ENCODE assay signal across 30 mouse cellular contexts in genomic region chr2:131139287-131139686, GRCm38 (mm10). TPM values are rescaled to one million over a fixed set of nuclear protein-coding genes. Genes with fewer than 3 reads are reported as not detected.
DNase-seq lines count a peak whose midpoint lies in the region; ATAC-seq and TF ChIP-seq lines count a peak whose summit lies in the region.
"Had no signal": no experiment of that assay in that cellular context is flagged by ENCODE, and none has a peak within 500 bp of the region (broad histone marks: within the 10 kb centered on the region; RNA-seq: fewer than 3 reads in every experiment).

No protein-coding gene starts in this region.

- no peak for TF ChIP-seq EP300 in heart, postnatal 0 days (IDR thresholded peaks at IDR 0.05; ENCODE audit: low read depth)

- H3K36me3 ChIP-seq in kidney, embryonic 15.5 days = peaks cover 77% of the 10 kb centered on the region
- H3K36me3 ChIP-seq in midbrain, embryonic 11.5 days (ENCODE audit: control insufficient read depth, insufficient read depth, low read length) = peaks cover 1% of the 10 kb centered on the region; the same call in 1 of the 2 replicates
- H3K36me3 ChIP-seq in midbrain, embryonic 16.5 days (ENCODE audit: control insufficient read depth, insufficient read depth, low read length) = peaks cover 7% of the 10 kb centered on the region; the same call in 1 of the 2 replicates
- peaks cover 20% of the 10 kb centered on the region for H3K36me3 ChIP-seq in heart, postnatal 0 days (replicated peaks; ENCODE audit: control insufficient read depth, insufficient read depth, low read length)

- H3K4me2 ChIP-seq in kidney, embryonic 15.5 days = no peak overlapping the region
- H3K4me2 ChIP-seq in midbrain, embryonic 11.5 days = no peak overlapping the region
- H3K4me2 ChIP-seq in midbrain, embryonic 16.5 days (ENCODE audit: low read length) = no peak overlapping the region
- no peak overlapping the region for H3K4me2 ChIP-seq in heart, postnatal 0 days (ENCODE audit: low read depth, low read length)
- H3K4me2 ChIP-seq: forebrain, embryonic 15.5 days; limb, embryonic 12.5 days had no signal

- H3K4me3 ChIP-seq in kidney, embryonic 15.5 days (replicated peaks) = no peak overlapping the region
- no peak overlapping the region for H3K4me3 ChIP-seq in midbrain, embryonic 11.5 days (ENCODE audit: low read depth, low read length)
- H3K4me3 ChIP-seq in midbrain, embryonic 16.5 days (ENCODE audit: low read depth, low read length) = no peak overlapping the region
- H3K4me3 ChIP-seq in heart, postnatal 0 days (ENCODE audit: low read depth, low read length) = no peak overlapping the region
- H3K4me3 ChIP-seq: forebrain, embryonic 15.5 days; limb, embryonic 12.5 days; midbrain, embryonic 10.5 days had no signal

- H3K27ac ChIP-seq in kidney, embryonic 15.5 days = 0 out of 2 replicates have a peak overlapping the region, but pooled peaks have one; percentile 59
- H3K27ac ChIP-seq in midbrain, embryonic 11.5 days (ENCODE audit: low read depth, low read length) = no peak overlapping the region
- H3K27ac ChIP-seq in midbrain, embryonic 16.5 days (ENCODE audit: low read length) = no peak overlapping the region
- peak overlapping the region; percentile 83 for H3K27ac ChIP-seq in heart, postnatal 0 days (ENCODE audit: low read depth)
- H3K27ac ChIP-seq: forebrain, embryonic 15.5 days; limb, embryonic 12.5 days; macrophage; midbrain, embryonic 10.5 days had no signal

- H3K9ac ChIP-seq in kidney, embryonic 15.5 days = no peak overlapping the region
- H3K9ac ChIP-seq in midbrain, embryonic 11.5 days (ENCODE audit: low read length) = no peak overlapping the region
- no peak overlapping the region for H3K9ac ChIP-seq in midbrain, embryonic 16.5 days (ENCODE audit: low read depth, low read length)
- no peak overlapping the region for H3K9ac ChIP-seq in heart, postnatal 0 days (replicated peaks; ENCODE audit: low read depth, low read length)
- H3K9ac ChIP-seq: forebrain, embryonic 15.5 days; limb, embryonic 12.5 days had no signal

- peaks cover 51% of the 10 kb centered on the region for H3K4me1 ChIP-seq in kidney, embryonic 15.5 days
- peaks cover 3% of the 10 kb centered on the region; the same call in 1 of the 2 replicates for H3K4me1 ChIP-seq in midbrain, embryonic 11.5 days (ENCODE audit: control insufficient read depth, insufficient read depth, low read length)
- no peaks in the 10 kb centered on the region for H3K4me1 ChIP-seq in midbrain, embryonic 16.5 days (ENCODE audit: control insufficient read depth, insufficient read depth, low read length)
- peaks cover 32% of the 10 kb centered on the region for H3K4me1 ChIP-seq in heart, postnatal 0 days (ENCODE audit: control insufficient read depth, insufficient read depth)
- H3K4me1 ChIP-seq: forebrain, embryonic 15.5 days had no signal

- intact Hi-C loops in gastrocnemius, postnatal 14 days (cut with DNase I; ENCODE audit: low total_unique reads) = no loop called here

- TF ChIP-seq CTCF in heart, postnatal 0 days (IDR thresholded peaks at IDR 0.05; ENCODE audit: low read depth) = no peak

- DNase-seq in gastrocnemius, postnatal 25 days = peak; percentile 3
- no peak for DNase-seq in gastrocnemius, postnatal 14 days
- no peak for DNase-seq in kidney, postnatal 14 days
- DNase-seq in midbrain, embryonic 11.5 days (ENCODE audit: low spot score, missing footprints) = peak; percentile 57
- DNase-seq in heart, postnatal 0 days (ENCODE audit: low spot score) = peak; percentile 1
- DNase-seq in cerebellum, adult 9-11 months = no peak
- DNase-seq: adrenal gland, postnatal 14 days; cerebellum, adult 11-12 months; cerebellum, postnatal 25 days; embryo, embryonic 11 days; kidney, adult 2 months; retina, postnatal 1 day; thymus, adult 2 months had no signal

- 91% methylated on average over 5 of the region's 5 CpGs for WGBS in kidney, embryonic 15.5 days
- 90% methylated on average over 5 of the region's 5 CpGs for WGBS in midbrain, embryonic 11.5 days
- WGBS in midbrain, embryonic 16.5 days = 91% methylated on average over 5 of the region's 5 CpGs
- whole genome bisulfite sequencing in heart, postnatal 0 days = 84% methylated on average over 5 of the region's 5 CpGs

- H3K27me3 ChIP-seq in kidney, embryonic 15.5 days = no peaks in the 10 kb centered on the region
- no peaks in the 10 kb centered on the region for H3K27me3 ChIP-seq in midbrain, embryonic 11.5 days (ENCODE audit: control insufficient read depth, insufficient read depth, low read length)
- H3K27me3 ChIP-seq in midbrain, embryonic 16.5 days (ENCODE audit: control insufficient read depth, insufficient read depth, low read depth, low read length) = no peaks in the 10 kb centered on the region
- H3K27me3 ChIP-seq in heart, postnatal 0 days (ENCODE audit: control insufficient read depth, insufficient read depth, low read length) = no peaks in the 10 kb centered on the region
- H3K27me3 ChIP-seq: forebrain, embryonic 15.5 days; limb, embryonic 12.5 days had no signal

- H3K9me3 ChIP-seq in kidney, embryonic 15.5 days (replicated peaks) = no peaks in the 10 kb centered on the region
- no peaks in the 10 kb centered on the region for H3K9me3 ChIP-seq in midbrain, embryonic 11.5 days (ENCODE audit: control insufficient read depth, low read length)
- no peaks in the 10 kb centered on the region for H3K9me3 ChIP-seq in midbrain, embryonic 16.5 days (replicated peaks; ENCODE audit: control insufficient read depth, low read length, poor library complexity, severe bottlenecking)
- H3K9me3 ChIP-seq in heart, postnatal 0 days (replicated peaks; ENCODE audit: control insufficient read depth, low read length) = no peaks in the 10 kb centered on the region
- H3K9me3 ChIP-seq: forebrain, embryonic 15.5 days; G1E; limb, embryonic 12.5 days; midbrain, embryonic 10.5 days had no signal

- ATAC-seq in kidney, embryonic 15.5 days (replicated peaks; ENCODE audit: low FRiP score) = no peak
- ATAC-seq in midbrain, embryonic 11.5 days (ENCODE audit: low FRiP score) = no peak
- no peak for ATAC-seq in midbrain, embryonic 16.5 days
- no peak for ATAC-seq in heart, postnatal 0 days (ENCODE audit: insufficient read depth, low read depth)
- ATAC-seq: activated CD4-positive, CD25-positive, alpha-beta regulatory T cell, adult 4 months; forebrain, embryonic 15.5 days had no signal

RNA-seq across cellular contexts. Expression of gene Gm11037, which starts 6.0 kb away (rescaled TPM):
- not detected for total RNA-seq in gastrocnemius, postnatal 25 days (2021)
- not detected for total RNA-seq in gastrocnemius, postnatal 14 days (2021)
- not detected in 2 replicates for polyA plus RNA-seq in kidney, embryonic 15.5 days (2015; fragmentation: Nextera tagmentation; extraction: Ambion mirVana)
- polyA plus RNA-seq in midbrain, embryonic 11.5 days (2014; fragmentation: Nextera tagmentation; extraction: Ambion mirVana) = not detected in 2 replicates
- not detected in 2 replicates for polyA plus RNA-seq in midbrain, embryonic 16.5 days (2015; fragmentation: Nextera tagmentation; extraction: Ambion mirVana)
- not detected in 2 replicates for total RNA-seq in heart, postnatal 0 days (2014; rRNA removed; ENCODE audit: low replicate concordance)
- not detected in 2 replicates for polyA plus RNA-seq in heart, postnatal 0 days (2015; fragmentation: Nextera tagmentation; extraction: Ambion mirVana)
- total RNA-seq: adrenal gland, postnatal 14 days; G1E; granulocyte monocyte progenitor cell, adult 5-6 weeks; layer of hippocampus, postnatal 10 days; left cerebral cortex, postnatal 10 days; monocyte, adult 5-6 weeks had no signal
- polyA plus RNA-seq: activated CD4-positive, CD25-positive, alpha-beta regulatory T cell, adult 4 months; embryonic facial prominence, embryonic 14.5 days; forebrain, embryonic 15.5 days; G1E; hindbrain, embryonic 11.5 days; kidney, adult 2 months; large intestine, adult 2 months; limb, embryonic 12.5 days; macrophage; midbrain, embryonic 10.5 days; neural tube, embryonic 11.5 days; stomach, embryonic 14.5 days; thymus, adult 2 months had no signal

RNA-seq across cellular contexts. Expression of gene Hspa12b, which starts 12.2 kb away (rescaled TPM):
- 10 to 100 TPM; 14.5 to 16.6 TPM for total RNA-seq in gastrocnemius, postnatal 25 days (2021)
- 10 to 100 TPM; 14.5 to 18.3 TPM for total RNA-seq in gastrocnemius, postnatal 14 days (2021)
- 20.3 and 21.3 TPM in 2 replicates for polyA plus RNA-seq in kidney, embryonic 15.5 days (2015; fragmentation: Nextera tagmentation; extraction: Ambion mirVana)
- 2.9 and 3.3 TPM in 2 replicates for polyA plus RNA-seq in midbrain, embryonic 11.5 days (2014; fragmentation: Nextera tagmentation; extraction: Ambion mirVana)
- polyA plus RNA-seq in midbrain, embryonic 16.5 days (2015; fragmentation: Nextera tagmentation; extraction: Ambion mirVana) = 4.5 and 5.0 TPM in 2 replicates
- 17.1 and 29.3 TPM in 2 replicates for total RNA-seq in heart, postnatal 0 days (2014; rRNA removed; ENCODE audit: low replicate concordance)
- polyA plus RNA-seq in heart, postnatal 0 days (2015; fragmentation: Nextera tagmentation; extraction: Ambion mirVana) = 7.2 and 9.0 TPM in 2 replicates
- total RNA-seq: granulocyte monocyte progenitor cell, adult 5-6 weeks; monocyte, adult 5-6 weeks had no signal

RNA-seq across cellular contexts. Expression of gene 1700037H04Rik, which starts 20.6 kb away (rescaled TPM):
- 1 to 10 TPM; 3.3 to 6.6 TPM for total RNA-seq in gastrocnemius, postnatal 25 days (2021)
- 1 to 10 TPM; 5.8 to 6.2 TPM for total RNA-seq in gastrocnemius, postnatal 14 days (2021)
- 82.9 and 91.1 TPM in 2 replicates for polyA plus RNA-seq in kidney, embryonic 15.5 days (2015; fragmentation: Nextera tagmentation; extraction: Ambion mirVana)
- 112 and 122 TPM in 2 replicates for polyA plus RNA-seq in midbrain, embryonic 11.5 days (2014; fragmentation: Nextera tagmentation; extraction: Ambion mirVana)
- polyA plus RNA-seq in midbrain, embryonic 16.5 days (2015; fragmentation: Nextera tagmentation; extraction: Ambion mirVana) = 74.0 and 74.1 TPM in 2 replicates
- total RNA-seq in heart, postnatal 0 days (2014; rRNA removed; ENCODE audit: low replicate concordance) = 48.3 and 88.8 TPM in 2 replicates
- polyA plus RNA-seq in heart, postnatal 0 days (2015; fragmentation: Nextera tagmentation; extraction: Ambion mirVana) = 35.9 and 39.7 TPM in 2 replicates

RNA-seq across cellular contexts. Expression of gene Cenpb, which starts 40.6 kb away (rescaled TPM):
- 10 to 100 TPM; 58.9 to 61.8 TPM for total RNA-seq in gastrocnemius, postnatal 25 days (2021)
- total RNA-seq in gastrocnemius, postnatal 14 days (2021) = 10 to 100 TPM; 49.6 to 50.8 TPM
- 10.6 and 10.8 TPM in 2 replicates for polyA plus RNA-seq in kidney, embryonic 15.5 days (2015; fragmentation: Nextera tagmentation; extraction: Ambion mirVana)
- polyA plus RNA-seq in midbrain, embryonic 11.5 days (2014; fragmentation: Nextera tagmentation; extraction: Ambion mirVana) = 8.7 and 9.5 TPM in 2 replicates
- 11.1 and 11.7 TPM in 2 replicates for polyA plus RNA-seq in midbrain, embryonic 16.5 days (2015; fragmentation: Nextera tagmentation; extraction: Ambion mirVana)
- 62.9 and 84.8 TPM in 2 replicates for total RNA-seq in heart, postnatal 0 days (2014; rRNA removed; ENCODE audit: low replicate concordance)
- polyA plus RNA-seq in heart, postnatal 0 days (2015; fragmentation: Nextera tagmentation; extraction: Ambion mirVana) = 7.1 and 7.8 TPM in 2 replicates

RNA-seq across cellular contexts. Expression of gene Cdc25b, which starts 47.5 kb away (rescaled TPM):
- 1 to 10 TPM; 1.5 to 4.8 TPM for total RNA-seq in gastrocnemius, postnatal 25 days (2021)
- total RNA-seq in gastrocnemius, postnatal 14 days (2021) = 1 to 10 TPM; 4.7 to 5.4 TPM
- polyA plus RNA-seq in kidney, embryonic 15.5 days (2015; fragmentation: Nextera tagmentation; extraction: Ambion mirVana) = 62.1 and 71.5 TPM in 2 replicates
- polyA plus RNA-seq in midbrain, embryonic 11.5 days (2014; fragmentation: Nextera tagmentation; extraction: Ambion mirVana) = 122 and 130 TPM in 2 replicates
- polyA plus RNA-seq in midbrain, embryonic 16.5 days (2015; fragmentation: Nextera tagmentation; extraction: Ambion mirVana) = 16.2 and 18.5 TPM in 2 replicates
- 15.3 and 31.9 TPM in 2 replicates for total RNA-seq in heart, postnatal 0 days (2014; rRNA removed; ENCODE audit: low replicate concordance)
- polyA plus RNA-seq in heart, postnatal 0 days (2015; fragmentation: Nextera tagmentation; extraction: Ambion mirVana) = 12.1 and 15.0 TPM in 2 replicates

Comparison
In these comparisons a context has a peak if more than half of its experiments do, and no peak if none do; other contexts are left out.
1. DNase-seq: peak in gastrocnemius, postnatal 25 days (single experiment), midbrain, embryonic 11.5 days (single experiment) and heart, postnatal 0 days (single experiment); none in gastrocnemius, postnatal 14 days (single experiment), kidney, postnatal 14 days (single experiment) and cerebellum, adult 9-11 months (single experiment).
2. H3K27ac ChIP-seq: peak in kidney, embryonic 15.5 days (single experiment) and heart, postnatal 0 days (single experiment); none in midbrain, embryonic 11.5 days (single experiment) and midbrain, embryonic 16.5 days (single experiment).